Mouse (Mus musculus): ENCODE measurements around the gene Myo9b. TPM values are rescaled to one million over a fixed set of nuclear protein-coding genes. Genes with fewer than 3 reads are reported as not detected.

Myo9b gene
- total RNA-seq, 1 experiment: 36.1 TPM

GRCm38 (mm10) chr8:71405401-71406098, 133.0 kb downstream of the Myo9b start, which contains the start of gene Ankle1:
Ankle1 (plus strand) TSS chr8:71406010.
- in situ Hi-C loops (cut with MboI; ENCODE audit: low sequenced_read_pairs in 2 of 2, unreplicated experiment in 2 of 2): no loop called here
- peaks cover 41% of the 10 kb centered on the region for H3K36me3 ChIP-seq (ENCODE audit: control insufficient read depth, insufficient read depth, low read length, poor library complexity, severe bottlenecking)
- DNase-seq (ENCODE audit: low read depth, low spot score): peak; percentile 93
- TF ChIP-seq CHD2 (IDR thresholded peaks at IDR 0.05; ENCODE audit: low read depth, low read length) (no peak), HCFC1 (IDR thresholded peaks at IDR 0.05; ENCODE audit: borderline replicate concordance, insufficient read depth, low read length) (peak; percentile 58; the same call in 1 of the 2 replicates)
- H3K27ac ChIP-seq (ENCODE audit: insufficient read depth, low read depth, low read length, poor library complexity, severe bottlenecking): no peak within 1 kb of the TSS; the same call in 1 of the 2 replicates
- H3K9me3 ChIP-seq (ENCODE audit: control insufficient read depth, insufficient read depth, low read depth, low read length): no peaks in the 10 kb centered on the region
- peaks cover 4 to 15% of the 10 kb centered on the region in 2 experiments; a peak in 3 of 4 replicates for H3K4me1 ChIP-seq (ENCODE audit: control insufficient read depth in 2 of 2, insufficient read depth in 2 of 2, low read length in 2 of 2, poor library complexity in 1 of 2)
- H3K4me3 ChIP-seq (ENCODE audit: insufficient read depth in 1 of 2, low read depth in 1 of 2, low read length in 2 of 2, poor library complexity in 1 of 2, severe bottlenecking in 1 of 2): peak within 1 kb of the TSS; percentile 80 to 84
- H3K9ac ChIP-seq (ENCODE audit: insufficient read depth, low read depth, low read length, poor library complexity, severe bottlenecking): peak within 1 kb of the TSS; percentile 89

- peaks cover 36% of the 10 kb centered on the region for H3K36me3 ChIP-seq (ENCODE audit: control insufficient read depth, insufficient read depth, low read length, poor library complexity, severe bottlenecking)
- peak overlapping the region; percentile 89 for H3K9ac ChIP-seq (ENCODE audit: insufficient read depth, low read depth, low read length, poor library complexity, severe bottlenecking)
- peak overlapping the region; percentile 80 to 84 for H3K4me3 ChIP-seq (ENCODE audit: insufficient read depth in 1 of 2, low read depth in 1 of 2, low read length in 2 of 2, poor library complexity in 1 of 2, severe bottlenecking in 1 of 2)
- no peaks in the 10 kb centered on the region for H3K9me3 ChIP-seq (ENCODE audit: control insufficient read depth, insufficient read depth, low read depth, low read length)
- DNase-seq (ENCODE audit: low read depth, low spot score): no peak
- 0 out of 2 replicates have a peak, but pooled peaks have one; percentile 0 for TF ChIP-seq HCFC1 (IDR thresholded peaks at IDR 0.05; ENCODE audit: borderline replicate concordance, insufficient read depth, low read length)
- no peak for TF ChIP-seq ZC3H11A (IDR thresholded peaks at IDR 0.05; ENCODE audit: borderline replicate concordance, low read depth, low read length)
- TF ChIP-seq ZNF384 (IDR thresholded peaks at IDR 0.05; ENCODE audit: low read depth, low read length): no peak
- TF ChIP-seq MAFK (IDR thresholded peaks at IDR 0.05; ENCODE audit: insufficient read depth, low read depth, low read length): no peak
- TF ChIP-seq CHD2 (IDR thresholded peaks at IDR 0.05; ENCODE audit: low read depth, low read length): no peak
- H3K4me1 ChIP-seq (ENCODE audit: control insufficient read depth in 2 of 2, insufficient read depth in 2 of 2, low read length in 2 of 2, poor library complexity in 1 of 2): peaks cover 4 to 15% of the 10 kb centered on the region in 2 experiments; a peak in 3 of 4 replicates
- no peak overlapping the region for H3K27ac ChIP-seq (ENCODE audit: insufficient read depth, low read depth, low read length, poor library complexity, severe bottlenecking)
- in situ Hi-C loops (cut with MboI; ENCODE audit: low sequenced_read_pairs in 2 of 2, unreplicated experiment in 2 of 2): no loop called here
Measured at GRCm38 (mm10) chr8:71406099-71407015, 133.8 kb downstream of the Myo9b start.

GRCm38 (mm10) chr8:71407441-71407840, 134.9 kb downstream of the Myo9b start:
- TF ChIP-seq ZNF384 (IDR thresholded peaks at IDR 0.05; ENCODE audit: low read depth, low read length) (no peak), MAFK (IDR thresholded peaks at IDR 0.05; ENCODE audit: insufficient read depth, low read depth, low read length) (no peak), CHD2 (IDR thresholded peaks at IDR 0.05; ENCODE audit: low read depth, low read length) (no peak), HCFC1 (IDR thresholded peaks at IDR 0.05; ENCODE audit: borderline replicate concordance, insufficient read depth, low read length) (no peak), ZC3H11A (IDR thresholded peaks at IDR 0.05; ENCODE audit: borderline replicate concordance, low read depth, low read length) (no peak)
- no peak overlapping the region for H3K9ac ChIP-seq (ENCODE audit: insufficient read depth, low read depth, low read length, poor library complexity, severe bottlenecking)
- no peaks in the 10 kb centered on the region for H3K9me3 ChIP-seq (ENCODE audit: control insufficient read depth, insufficient read depth, low read depth, low read length)
- no peak for DNase-seq (ENCODE audit: low read depth, low spot score)
- in situ Hi-C loops (cut with MboI; ENCODE audit: low sequenced_read_pairs in 2 of 2, unreplicated experiment in 2 of 2): no loop called here
- peaks cover 34% of the 10 kb centered on the region for H3K36me3 ChIP-seq (ENCODE audit: control insufficient read depth, insufficient read depth, low read length, poor library complexity, severe bottlenecking)
- H3K27ac ChIP-seq (ENCODE audit: insufficient read depth, low read depth, low read length, poor library complexity, severe bottlenecking): no peak overlapping the region
- H3K4me1 ChIP-seq (ENCODE audit: control insufficient read depth in 2 of 2, insufficient read depth in 2 of 2, low read length in 2 of 2, poor library complexity in 1 of 2): peaks cover 4 to 21% of the 10 kb centered on the region in 2 experiments; a peak in 3 of 4 replicates
- no peak overlapping the region for H3K4me3 ChIP-seq (ENCODE audit: insufficient read depth in 1 of 2, low read depth in 1 of 2, low read length in 2 of 2, poor library complexity in 1 of 2, severe bottlenecking in 1 of 2)

GRCm38 (mm10) chr8:71408231-71408630, 135.7 kb downstream of the Myo9b start:
- in situ Hi-C loops (cut with MboI; ENCODE audit: low sequenced_read_pairs in 2 of 2, unreplicated experiment in 2 of 2): no loop called here
- peaks cover 32% of the 10 kb centered on the region for H3K36me3 ChIP-seq (ENCODE audit: control insufficient read depth, insufficient read depth, low read length, poor library complexity, severe bottlenecking)
- no peak for DNase-seq (ENCODE audit: low read depth, low spot score)

More at GRCm38 (mm10) chr8:71408231-71408630, 135.7 kb downstream of the Myo9b start:
- H3K4me3 ChIP-seq (ENCODE audit: insufficient read depth in 1 of 2, low read depth in 1 of 2, low read length in 2 of 2, poor library complexity in 1 of 2, severe bottlenecking in 1 of 2): no peak overlapping the region
- TF ChIP-seq HCFC1 (IDR thresholded peaks at IDR 0.05; ENCODE audit: borderline replicate concordance, insufficient read depth, low read length) (no peak), ZC3H11A (IDR thresholded peaks at IDR 0.05; ENCODE audit: borderline replicate concordance, low read depth, low read length) (no peak), CHD2 (IDR thresholded peaks at IDR 0.05; ENCODE audit: low read depth, low read length) (no peak), MAFK (IDR thresholded peaks at IDR 0.05; ENCODE audit: insufficient read depth, low read depth, low read length) (no peak), ZNF384 (IDR thresholded peaks at IDR 0.05; ENCODE audit: low read depth, low read length) (no peak)
- peaks cover 4 to 16% of the 10 kb centered on the region in 2 experiments; a peak in 3 of 4 replicates for H3K4me1 ChIP-seq (ENCODE audit: control insufficient read depth in 2 of 2, insufficient read depth in 2 of 2, low read length in 2 of 2, poor library complexity in 1 of 2)
- no peaks in the 10 kb centered on the region for H3K9me3 ChIP-seq (ENCODE audit: control insufficient read depth, insufficient read depth, low read depth, low read length)
- H3K9ac ChIP-seq (ENCODE audit: insufficient read depth, low read depth, low read length, poor library complexity, severe bottlenecking): no peak overlapping the region
- H3K27ac ChIP-seq (ENCODE audit: insufficient read depth, low read depth, low read length, poor library complexity, severe bottlenecking): no peak overlapping the region

Other genes starting within 250 kb of the Myo9b start
- 26.3 and 39.3 TPM in 2 replicates for gene Haus8, start 220 bp downstream of the Myo9b start, total RNA-seq (2012; rRNA removed)
- 112 and 144 TPM in 2 replicates for gene Use1, start 94.1 kb downstream of the Myo9b start, total RNA-seq (2012; rRNA removed)
- 7.4 and 9.4 TPM in 2 replicates for gene Ocel1, start 98.6 kb downstream of the Myo9b start, total RNA-seq (2012; rRNA removed)
- gene Nr2f6, start 109.2 kb downstream of the Myo9b start, total RNA-seq (2012; rRNA removed): 52.8 and 63.1 TPM in 2 replicates
- gene Ushbp1, start 123.1 kb downstream of the Myo9b start, total RNA-seq (2012; rRNA removed): 2.0 and 2.4 TPM in 2 replicates
- 40.7 and 47.4 TPM in 2 replicates for gene Babam1, start 124.1 kb downstream of the Myo9b start, total RNA-seq (2012; rRNA removed)
- gene Ankle1, start 133.3 kb downstream of the Myo9b start, total RNA-seq (2012; rRNA removed): 28.9 and 44.5 TPM in 2 replicates
- 11.7 and 12.2 TPM in 2 replicates for gene Abhd8, start 190.9 kb downstream of the Myo9b start, total RNA-seq (2012; rRNA removed)
- gene Mrpl34, start 192.2 kb downstream of the Myo9b start, total RNA-seq (2012; rRNA removed): 135 and 148 TPM in 2 replicates
- 60.5 and 65.1 TPM in 2 replicates for gene Dda1, start 196.5 kb downstream of the Myo9b start, total RNA-seq (2012; rRNA removed)
- 10.6 and 22.3 TPM in 2 replicates for gene Ano8, start 213.2 kb downstream of the Myo9b start, total RNA-seq (2012; rRNA removed)
- 60.4 and 63.8 TPM in 2 replicates for gene Gtpbp3, start 215.4 kb downstream of the Myo9b start, total RNA-seq (2012; rRNA removed)
- 2.0 and 2.5 TPM in 2 replicates for gene Plvap, start 239.0 kb downstream of the Myo9b start, total RNA-seq (2012; rRNA removed)